Mouse (Mus musculus) midbrain, embryonic 15.5 days (tissue): Measurements from ENCODE around the gene Pfkfb4. TPM values are rescaled to one million over a fixed set of nuclear protein-coding genes. Genes with fewer than 3 reads are reported as not detected.

Experiments
- ATAC-seq: fragments of 200-750 bp; cut with Nextera tagmentation; replicated peaks from 2 replicates; pipeline ENCODE4 v1.8.0; 2017; ENCODE audit warnings: moderate TSS enrichment
- H3K27ac ChIP-seq: fragments of 300-500 bp; sonication (generic); 2 replicates; pipeline ENCODE4 v1.5.1; 2015; ENCODE audit warnings: mild to moderate bottlenecking, inconsistent platforms
- H3K27me3 ChIP-seq: fragments of 300-500 bp; sonication (generic); replicated peaks from 2 replicates; pipeline ENCODE4 v1.6.1; 2015; ENCODE audit warnings: inconsistent platforms
- H3K36me3 ChIP-seq: fragments of 300-500 bp; sonication (generic); replicated peaks from 2 replicates; pipeline ENCODE4 v1.6.1; 2015; ENCODE audit warnings: inconsistent platforms
- H3K4me1 ChIP-seq: fragments of 300-500 bp; sonication (generic); 2 replicates; pipeline ENCODE4 v1.6.1; 2015; ENCODE audit warnings: inconsistent platforms
- H3K4me2 ChIP-seq: fragments of 300-500 bp; sonication (generic); 2 replicates; pipeline ENCODE4 v1.6.1; 2015; ENCODE audit warnings: inconsistent platforms, mild to moderate bottlenecking, moderate library complexity
- H3K4me3 ChIP-seq: fragments of 300-500 bp; sonication (generic); 2 replicates; pipeline ENCODE4 v1.5.1; 2015; ENCODE audit warnings: mild to moderate bottlenecking, inconsistent platforms
- H3K9ac ChIP-seq: fragments of 300-500 bp; sonication (generic); 2 replicates; pipeline ENCODE4 v1.6.1; 2015; ENCODE audit warnings: mild to moderate bottlenecking, inconsistent platforms
- H3K9me3 ChIP-seq: fragments of 300-500 bp; sonication (generic); 2 replicates; pipeline ENCODE4 v1.6.1; 2016; ENCODE audit warnings: inconsistent platforms
- WGBS: fragments of 180-500 bp; shearing (Covaris S2); methylation state at CpG from one replicate; pipeline ENCODE4 v1.1.7; 2015; ENCODE audit warnings: mixed read lengths; 5-methylcytosine and 5-hydroxymethylcytosine counted together
- polyA plus RNA-seq: library from polyadenylated mRNA; unstranded; fragments of >200 nt; fragmentation: Nextera tagmentation; extraction: Ambion mirVana; gene quantifications from 2 replicates; pipeline ENCODE4 v1.2.1, GENCODE M21; 2015

The Pfkfb4 gene
- polyA plus RNA-seq, 1 experiment from 2014 or later: 36.7 TPM

GRCm38 (mm10) chr9:109022866-109023685 lies 31.5 kb downstream of the Pfkfb4 start:
- Histone ChIP-seq H3K4me2 (no peak overlapping the region), H3K9me3 (no peaks in the 10 kb centered on the region), H3K4me3 (no peak overlapping the region), H3K36me3 (peaks cover 9% of the 10 kb centered on the region; the same call in 1 of the 2 replicates), H3K4me1 (no peaks in the 10 kb centered on the region), H3K27me3 (no peaks in the 10 kb centered on the region), H3K27ac (no peak overlapping the region), H3K9ac (no peak overlapping the region)
- WGBS: 85% methylated on average over 17 of the region's 17 CpGs
- no peak for ATAC-seq

- no peaks in the 10 kb centered on the region for H3K4me1 ChIP-seq
- H3K36me3 ChIP-seq: peaks cover 9% of the 10 kb centered on the region
- H3K4me2 ChIP-seq: no peak overlapping the region
- no peak for ATAC-seq
- H3K4me3 ChIP-seq: no peak overlapping the region
- no peaks in the 10 kb centered on the region for H3K27me3 ChIP-seq
- H3K9me3 ChIP-seq: no peaks in the 10 kb centered on the region
- WGBS: 85% methylated on average over 8 of the region's 8 CpGs
- H3K27ac ChIP-seq: no peak overlapping the region
- H3K9ac ChIP-seq: no peak overlapping the region
These were observed 35.9 kb downstream of the Pfkfb4 start for GRCm38 (mm10) chr9:109027521-109027920.

- no peak overlapping the region for H3K4me3 ChIP-seq
- no peak overlapping the region for H3K27ac ChIP-seq
- H3K4me1 ChIP-seq: no peaks in the 10 kb centered on the region
- H3K36me3 ChIP-seq: peaks cover 9% of the 10 kb centered on the region
- H3K4me2 ChIP-seq: no peak overlapping the region
- no peaks in the 10 kb centered on the region for H3K27me3 ChIP-seq
- no peak overlapping the region for H3K9ac ChIP-seq
- WGBS: 90% methylated on average over 3 of the region's 3 CpGs
- H3K9me3 ChIP-seq: no peaks in the 10 kb centered on the region
- ATAC-seq: no peak
These were observed 36.8 kb downstream of the Pfkfb4 start for GRCm38 (mm10) chr9:109028421-109028820.

GRCm38 (mm10) chr9:109028919-109029318 lies 37.3 kb downstream of the Pfkfb4 start:
- no peak overlapping the region for H3K27ac ChIP-seq
- 72% methylated on average over 5 of the region's 5 CpGs for WGBS
- no peaks in the 10 kb centered on the region for H3K4me1 ChIP-seq
- no peak for ATAC-seq
- H3K27me3 ChIP-seq: no peaks in the 10 kb centered on the region
- peaks cover 9% of the 10 kb centered on the region for H3K36me3 ChIP-seq
- no peak overlapping the region for H3K4me2 ChIP-seq
- H3K9ac ChIP-seq: no peak overlapping the region
- H3K9me3 ChIP-seq: no peaks in the 10 kb centered on the region
- H3K4me3 ChIP-seq: no peak overlapping the region

- Histone ChIP-seq H3K9me3 (no peaks in the 10 kb centered on the region), H3K4me3 (no peak overlapping the region), H3K4me1 (no peaks in the 10 kb centered on the region), H3K27me3 (no peaks in the 10 kb centered on the region), H3K9ac (no peak overlapping the region), H3K4me2 (no peak overlapping the region), H3K27ac (no peak overlapping the region), H3K36me3 (peaks cover 3% of the 10 kb centered on the region; the same call in 1 of the 2 replicates)
- 73% methylated on average over 3 of the region's 3 CpGs for WGBS
- no peak for ATAC-seq
These were observed 38.7 kb downstream of the Pfkfb4 start for GRCm38 (mm10) chr9:109030312-109030711.

GRCm38 (mm10) chr9:109031001-109031400 lies 39.4 kb downstream of the Pfkfb4 start:
- Histone ChIP-seq H3K27me3 (no peaks in the 10 kb centered on the region), H3K27ac (no peak overlapping the region), H3K9me3 (no peaks in the 10 kb centered on the region), H3K4me3 (no peak overlapping the region), H3K36me3 (peaks cover 2% of the 10 kb centered on the region; the same call in 1 of the 2 replicates), H3K4me1 (no peaks in the 10 kb centered on the region), H3K9ac (no peak overlapping the region), H3K4me2 (no peak overlapping the region)
- 94% methylated on average over 7 of the region's 7 CpGs for WGBS
- ATAC-seq: no peak

GRCm38 (mm10) chr9:109031686-109032085 lies 40.1 kb downstream of the Pfkfb4 start:
- Histone ChIP-seq H3K4me3 (no peak overlapping the region), H3K27me3 (no peaks in the 10 kb centered on the region), H3K4me1 (no peaks in the 10 kb centered on the region), H3K4me2 (no peak overlapping the region), H3K36me3 (no peaks in the 10 kb centered on the region; the same call in 1 of the 2 replicates), H3K27ac (no peak overlapping the region), H3K9ac (no peak overlapping the region), H3K9me3 (no peaks in the 10 kb centered on the region)
- WGBS: 86% methylated on average over 8 of the region's 8 CpGs
- ATAC-seq: no peak

- Histone ChIP-seq H3K4me2 (no peak overlapping the region), H3K27ac (no peak overlapping the region), H3K9me3 (no peaks in the 10 kb centered on the region), H3K36me3 (no peaks in the 10 kb centered on the region; the same call in 1 of the 2 replicates), H3K27me3 (no peaks in the 10 kb centered on the region), H3K9ac (no peak overlapping the region), H3K4me3 (no peak overlapping the region), H3K4me1 (no peaks in the 10 kb centered on the region)
- no peak for ATAC-seq
- WGBS: 85% methylated on average over 6 of the region's 6 CpGs
These were observed 40.9 kb downstream of the Pfkfb4 start for GRCm38 (mm10) chr9:109032435-109032834.

GRCm38 (mm10) chr9:109038086-109038895 lies 46.7 kb downstream of the Pfkfb4 start, which contains the start of gene Shisa5:
Gene Shisa5, plus strand, starts transcription at chr9:109038565.
- Histone ChIP-seq H3K9ac (peak within 1 kb of the TSS; percentile 66), H3K4me3 (peak within 1 kb of the TSS; percentile 64), H3K4me2 (peak within 1 kb of the TSS; percentile 96), H3K9me3 (no peaks in the 10 kb centered on the region), H3K36me3 (no peaks in the 10 kb centered on the region), H3K27ac (no peak within 1 kb of the TSS), H3K27me3 (no peaks in the 10 kb centered on the region), H3K4me1 (peaks cover 9% of the 10 kb centered on the region; the same call in 1 of the 2 replicates)
- under 1% methylated on average over 38 of the region's 40 CpGs for WGBS
- ATAC-seq: peak; percentile 83

- Histone ChIP-seq H3K9ac (peak overlapping the region; percentile 66), H3K9me3 (no peaks in the 10 kb centered on the region), H3K4me3 (peak overlapping the region; percentile 64), H3K4me1 (peaks cover 9% of the 10 kb centered on the region; the same call in 1 of the 2 replicates), H3K4me2 (peak overlapping the region; percentile 96), H3K27me3 (no peaks in the 10 kb centered on the region), H3K36me3 (no peaks in the 10 kb centered on the region), H3K27ac (no peak overlapping the region)
- 15% methylated on average over 8 of the region's 8 CpGs for WGBS
- ATAC-seq: peak; percentile 24
These were observed 47.4 kb downstream of the Pfkfb4 start for GRCm38 (mm10) chr9:109038901-109039364.

- WGBS: 84% methylated on average over 4 of the region's 4 CpGs
- Histone ChIP-seq H3K27me3 (no peaks in the 10 kb centered on the region), H3K9me3 (no peaks in the 10 kb centered on the region), H3K36me3 (no peaks in the 10 kb centered on the region), H3K4me3 (no peak overlapping the region), H3K27ac (no peak overlapping the region), H3K9ac (no peak overlapping the region), H3K4me2 (0 out of 2 replicates have a peak overlapping the region, but pooled peaks have one; percentile 96), H3K4me1 (peaks cover 9% of the 10 kb centered on the region; the same call in 1 of the 2 replicates)
- no peak for ATAC-seq
These were observed 48.1 kb downstream of the Pfkfb4 start for GRCm38 (mm10) chr9:109039681-109040080.

- no peaks in the 10 kb centered on the region for H3K9me3 ChIP-seq
- H3K36me3 ChIP-seq: no peaks in the 10 kb centered on the region
- H3K4me1 ChIP-seq: peaks cover 9% of the 10 kb centered on the region; the same call in 1 of the 2 replicates
- no peak overlapping the region for H3K4me2 ChIP-seq
- H3K9ac ChIP-seq: no peak overlapping the region
- no peak overlapping the region for H3K4me3 ChIP-seq
- H3K27ac ChIP-seq: no peak overlapping the region
- no peaks in the 10 kb centered on the region for H3K27me3 ChIP-seq
- no peak for ATAC-seq
- WGBS: 87% methylated on average over 8 of the region's 8 CpGs
These were observed 48.6 kb downstream of the Pfkfb4 start for GRCm38 (mm10) chr9:109040216-109040615.
